Mouse (Mus musculus): ENCODE data around the gene Trim47. TPM values are rescaled to one million over a fixed set of nuclear protein-coding genes. Genes with fewer than 3 reads are reported as not detected.

Trim47 gene
- polyA plus RNA-seq, 1 experiment from 2014 or later = 76.1 TPM

DNA sequence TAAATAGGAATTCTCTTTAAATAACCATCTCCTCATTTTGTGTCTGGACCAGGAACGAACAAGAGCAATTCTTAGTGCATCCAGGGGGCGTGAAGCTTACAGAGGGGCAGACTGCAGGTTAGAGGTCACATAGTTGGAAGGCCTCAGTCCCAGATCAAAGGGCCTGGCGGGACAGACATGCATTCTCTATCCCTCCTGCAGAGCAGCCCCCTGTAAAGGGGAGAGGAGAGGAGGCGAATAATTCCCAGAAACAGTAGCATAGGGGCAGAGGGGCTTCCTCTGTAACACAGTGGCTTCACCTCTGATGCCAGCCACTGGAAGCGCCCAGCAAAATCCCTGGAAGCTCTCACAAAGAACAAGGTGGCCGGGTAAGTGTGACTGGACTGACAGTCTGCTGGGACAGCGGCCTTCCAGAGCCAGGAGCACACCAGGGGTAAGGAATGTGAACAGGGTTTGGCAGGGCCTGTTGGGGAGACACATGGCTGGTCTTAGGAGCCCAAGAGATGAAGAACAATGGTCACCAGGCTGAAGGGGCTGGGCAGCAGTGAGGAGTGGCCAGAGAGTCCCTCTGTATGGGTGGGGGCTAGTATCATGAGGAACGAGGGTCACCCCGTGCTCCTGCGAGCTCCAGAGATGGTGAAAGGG lies 48.2 kb downstream of the Trim47 start:
- POLR2A ChIA-PET = interaction anchor here (1.0 kb wide), 1 partner anchor 52 kb away, joined by 3 read pairs; the partner anchor contains the start of gene Trim65
- H3K27me3 ChIP-seq = no peaks in the 10 kb centered on the region
- ATAC-seq (no peak), DNase-seq (ENCODE audit: low read depth, low spot score) (no peak)
- in situ Hi-C loops (cut with MboI; ENCODE audit: low pct_unique_long_range_greater_than_20kb) = no loop called here
- TF ChIP-seq CTCF (IDR thresholded peaks at IDR 0.05) = no peak
- CTCF ChIA-PET = no interaction called here

DNA sequence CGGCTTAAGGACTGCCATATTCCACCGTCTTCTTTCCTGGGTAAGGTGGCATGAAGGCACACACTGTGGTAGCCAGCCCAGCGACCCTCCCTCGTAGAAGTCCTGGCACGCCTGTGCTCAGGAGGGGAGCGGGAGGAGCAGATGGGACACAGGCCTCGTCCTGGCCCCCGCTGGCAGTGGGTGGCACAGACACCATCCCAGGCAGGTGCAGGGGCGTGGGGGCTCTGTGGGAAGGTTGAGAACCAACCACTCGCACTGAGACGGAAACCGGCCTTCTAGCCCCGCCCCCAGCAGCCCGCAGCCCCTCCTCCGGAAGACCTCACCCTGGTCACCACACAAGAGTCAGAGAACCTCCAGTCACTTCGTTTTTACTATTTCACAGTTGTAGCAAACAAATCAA lies 48.8 kb downstream of the Trim47 start:
- H3K27me3 ChIP-seq = no peaks in the 10 kb centered on the region
- ChIA-PET POLR2A (interaction anchor here (0.7 kb wide), 1 partner anchor 8 kb away, joined by 3 read pairs; no protein-coding TSS in a partner anchor), CTCF (interaction anchor here (0.7 kb wide), 1 partner anchor 10 kb away, joined by 3 read pairs; no protein-coding TSS in a partner anchor)
- in situ Hi-C loops (cut with MboI; ENCODE audit: low pct_unique_long_range_greater_than_20kb) = no loop called here
- no peak for DNase-seq (ENCODE audit: low read depth, low spot score)
- TF ChIP-seq CTCF (IDR thresholded peaks at IDR 0.05) = no peak
- ATAC-seq = no peak

DNA sequence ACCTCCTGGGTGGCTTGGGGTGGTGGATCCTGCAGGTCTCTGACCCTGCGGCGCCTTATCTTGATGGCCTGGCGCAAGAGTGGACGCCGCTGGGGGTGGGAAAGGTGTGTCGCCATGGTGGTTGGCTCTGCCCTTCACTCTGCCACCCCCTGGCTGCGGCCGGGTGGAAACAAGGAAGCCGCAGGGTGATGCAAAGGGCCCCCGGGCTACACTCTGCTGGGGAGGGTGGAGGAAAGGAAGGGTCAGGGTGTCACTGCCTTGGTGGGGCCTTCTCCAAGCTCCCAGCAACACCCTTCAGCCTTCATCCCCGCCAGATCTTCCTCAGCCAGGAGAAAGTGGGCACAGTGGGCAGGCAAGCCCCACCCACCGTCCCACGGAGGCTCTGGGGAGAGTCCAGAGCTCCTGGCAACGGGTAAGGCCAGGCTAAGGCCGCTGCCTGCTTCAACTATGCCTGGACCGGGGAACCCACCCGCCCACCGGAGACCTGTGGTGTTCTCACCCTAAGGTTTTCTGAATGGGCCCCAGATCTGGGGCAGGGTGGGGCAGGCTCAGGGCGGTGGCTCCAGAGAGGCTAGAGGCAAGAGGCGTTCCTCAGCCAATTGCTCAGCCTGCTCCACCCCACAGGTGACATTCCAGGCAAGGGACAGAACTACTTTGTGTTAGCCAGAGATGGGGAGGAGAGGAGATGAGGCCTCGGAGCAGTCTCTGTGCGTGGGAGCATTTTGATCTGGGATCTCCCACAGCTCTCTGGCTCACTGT lies 49.4 kb downstream of the Trim47 start, which contains the start of gene Unc13d:
Gene Unc13d, minus strand, starts transcription at position 516 of the 759 bp plus-strand sequence.
- CTCF ChIA-PET = interaction anchor here (0.7 kb wide), 1 partner anchor 9 kb away, joined by 3 read pairs; no protein-coding TSS in a partner anchor
- in situ Hi-C loops (cut with MboI; ENCODE audit: low pct_unique_long_range_greater_than_20kb) = no loop called here
- POLR2A ChIA-PET = interaction anchor here (0.6 to 0.7 kb wide), 2 partner anchors 9 to 17 kb away, joined by 3 read pairs; no protein-coding TSS in a partner anchor
- H3K27me3 ChIP-seq = no peaks in the 10 kb centered on the region
- ATAC-seq = no peak
- no peak for TF ChIP-seq CTCF (IDR thresholded peaks at IDR 0.05)
- DNase-seq (ENCODE audit: low read depth, low spot score) = no peak

DNA sequence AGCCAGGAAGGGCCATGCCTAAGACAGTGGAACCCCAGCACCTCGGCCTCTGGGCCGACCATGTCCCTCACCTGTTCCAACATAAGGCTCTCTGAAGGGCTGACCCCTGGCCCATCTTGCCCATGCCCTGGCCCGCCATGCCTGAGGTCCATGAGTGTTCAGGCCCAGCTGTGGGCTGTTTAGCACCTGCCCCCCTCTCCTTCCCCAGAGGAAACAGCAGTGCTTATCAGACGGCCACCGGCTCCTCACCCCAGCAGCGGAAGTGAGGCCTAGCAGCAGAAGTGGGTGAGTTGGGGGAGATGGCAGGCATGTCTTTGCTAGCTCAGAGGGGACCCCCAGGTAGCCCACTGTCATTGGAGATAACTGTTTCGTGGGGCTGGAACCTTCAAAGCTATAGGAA lies 50.2 kb downstream of the Trim47 start:
- ChIA-PET CTCF (no interaction called here), POLR2A (interaction anchor here (0.6 kb wide), 1 partner anchor 16 kb away, joined by 3 read pairs; no protein-coding TSS in a partner anchor)
- DNase-seq (ENCODE audit: low read depth, low spot score) = no peak
- H3K27me3 ChIP-seq = no peaks in the 10 kb centered on the region
- in situ Hi-C loops (cut with MboI; ENCODE audit: low pct_unique_long_range_greater_than_20kb) = no loop called here
- no peak for TF ChIP-seq CTCF (IDR thresholded peaks at IDR 0.05)
- ATAC-seq = no peak

DNA sequence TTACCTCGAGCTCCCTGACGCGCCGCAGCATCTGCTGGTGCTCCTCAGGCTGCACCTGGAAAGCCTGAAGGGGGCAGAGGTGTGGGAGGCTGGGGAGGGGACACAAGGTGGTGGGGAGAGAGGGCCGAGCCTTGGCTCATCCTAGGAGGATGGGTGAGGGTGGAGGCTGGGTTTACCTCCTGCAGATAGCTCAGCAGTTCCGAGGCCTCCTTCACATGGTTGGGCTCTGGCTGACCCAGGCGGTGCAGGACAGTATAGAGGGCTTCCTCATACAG lies 50.8 kb downstream of the Trim47 start:
- CTCF ChIA-PET = no interaction called here
- in situ Hi-C loops (cut with MboI; ENCODE audit: low pct_unique_long_range_greater_than_20kb) = no loop called here
- ATAC-seq = no peak
- H3K27me3 ChIP-seq = no peaks in the 10 kb centered on the region
- POLR2A ChIA-PET = no interaction called here
- no peak for DNase-seq (ENCODE audit: low read depth, low spot score)
- no peak for TF ChIP-seq CTCF (IDR thresholded peaks at IDR 0.05)

DNA sequence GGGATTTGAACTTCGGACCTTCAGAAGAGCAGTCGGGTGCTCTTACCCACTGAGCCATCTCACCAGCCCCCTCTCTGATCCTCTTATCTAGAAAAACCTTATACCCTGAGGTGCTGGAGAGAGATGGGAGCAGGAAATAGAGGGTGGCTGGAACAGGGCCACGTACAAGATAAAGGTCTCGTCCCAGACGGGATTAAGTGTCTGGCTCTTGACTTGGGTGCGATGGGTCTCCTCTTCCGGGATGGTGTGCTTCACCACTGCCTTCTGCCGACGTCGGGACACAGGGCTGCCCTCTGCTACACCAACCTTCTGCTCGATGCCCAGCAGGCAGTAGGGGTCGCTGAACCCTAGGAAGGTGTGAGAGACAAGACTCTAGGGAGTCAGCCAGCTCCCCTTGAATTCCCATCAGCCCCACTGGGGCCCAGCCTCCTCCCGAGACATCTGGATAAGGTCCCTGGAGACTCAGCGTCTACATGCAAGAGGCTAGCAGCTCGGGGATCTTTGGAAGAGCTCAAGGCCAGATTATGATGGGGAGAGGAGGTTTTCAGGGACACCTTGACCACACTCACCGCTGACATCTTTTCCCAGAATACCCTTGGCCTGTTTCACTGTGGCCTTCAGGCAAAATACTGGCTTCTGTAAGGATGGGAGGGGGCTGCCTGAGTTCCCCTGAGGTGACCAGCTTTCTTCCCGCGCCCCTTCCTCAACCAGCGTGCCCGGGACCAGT lies 51.3 kb downstream of the Trim47 start:
- DNase-seq (ENCODE audit: low read depth, low spot score) (no peak), ATAC-seq (no peak)
- TF ChIP-seq CTCF (IDR thresholded peaks at IDR 0.05) = no peak
- in situ Hi-C loops (cut with MboI; ENCODE audit: low pct_unique_long_range_greater_than_20kb) = no loop called here
- H3K27me3 ChIP-seq = no peaks in the 10 kb centered on the region
- POLR2A ChIA-PET = no interaction called here
- CTCF ChIA-PET = interaction anchor here (1.3 kb wide), 1 partner anchor 9 kb away, joined by 4 read pairs; no protein-coding TSS in a partner anchor

DNA sequence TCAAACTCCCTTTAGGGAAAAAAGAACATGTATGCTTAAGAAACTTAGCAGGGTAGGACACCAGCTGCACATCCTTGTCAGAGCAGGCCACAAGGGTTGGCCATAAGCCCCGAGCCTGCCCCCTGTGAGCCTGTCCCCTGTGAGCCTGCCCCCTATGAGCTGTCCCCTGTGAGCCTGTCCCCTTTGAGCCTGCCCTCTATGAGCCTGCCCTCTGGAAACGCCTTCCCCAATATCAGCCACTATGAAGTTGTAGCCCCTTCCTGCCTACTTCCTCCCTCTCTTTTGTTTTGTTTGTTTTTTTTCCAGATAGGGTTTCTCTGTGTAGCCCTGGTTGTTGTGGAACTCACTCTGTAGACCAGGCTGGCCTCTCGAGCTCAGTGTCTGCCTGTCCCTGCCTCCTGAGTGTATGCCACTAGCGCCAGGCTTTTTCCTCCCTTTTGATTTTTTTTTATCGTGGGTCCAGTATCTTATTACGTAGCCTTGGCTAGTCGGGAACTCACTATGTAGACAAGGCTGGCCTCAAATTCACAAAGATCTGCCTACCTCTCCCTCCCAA lies 52.5 kb downstream of the Trim47 start:
- in situ Hi-C loops (cut with MboI; ENCODE audit: low pct_unique_long_range_greater_than_20kb) = no loop called here
- POLR2A ChIA-PET = no interaction called here
- H3K27me3 ChIP-seq = no peaks in the 10 kb centered on the region
- TF ChIP-seq CTCF (IDR thresholded peaks at IDR 0.05) = no peak
- DNase-seq (ENCODE audit: low read depth, low spot score) = no peak
- ATAC-seq = no peak
- CTCF ChIA-PET = interaction anchor here (1.3 kb wide), 1 partner anchor 10 kb away, joined by 4 read pairs; no protein-coding TSS in a partner anchor

DNA sequence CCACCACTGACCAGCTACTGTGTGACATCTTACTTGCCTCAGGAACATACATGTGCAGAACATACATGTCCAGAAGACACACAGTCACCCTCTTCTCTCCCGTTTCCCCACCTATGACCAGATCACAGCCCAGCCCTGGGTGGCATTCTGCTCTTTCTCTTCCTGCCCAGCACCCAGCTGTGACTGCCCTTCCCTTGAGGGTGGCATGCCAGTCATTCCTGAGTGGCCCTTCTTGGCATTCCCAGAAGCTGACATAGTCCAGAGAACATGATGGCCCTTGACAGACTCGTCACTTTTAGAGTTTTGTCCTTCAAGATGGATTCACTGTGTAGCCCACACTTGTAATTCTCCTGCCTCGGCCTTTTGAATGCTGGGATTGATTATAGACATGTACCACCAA lies 54.4 kb downstream of the Trim47 start:
- ATAC-seq (no peak), DNase-seq (ENCODE audit: low read depth, low spot score) (no peak)
- in situ Hi-C loops (cut with MboI; ENCODE audit: low pct_unique_long_range_greater_than_20kb) = no loop called here
- ChIA-PET CTCF (interaction anchor here (1.5 kb wide), 1 partner anchor 12 kb away, joined by 4 read pairs; no protein-coding TSS in a partner anchor), POLR2A (interaction anchor here (1.1 kb wide), 1 partner anchor 9 kb away, joined by 4 read pairs; no protein-coding TSS in a partner anchor)
- no peak for TF ChIP-seq CTCF (IDR thresholded peaks at IDR 0.05)
- no peaks in the 10 kb centered on the region for H3K27me3 ChIP-seq

DNA sequence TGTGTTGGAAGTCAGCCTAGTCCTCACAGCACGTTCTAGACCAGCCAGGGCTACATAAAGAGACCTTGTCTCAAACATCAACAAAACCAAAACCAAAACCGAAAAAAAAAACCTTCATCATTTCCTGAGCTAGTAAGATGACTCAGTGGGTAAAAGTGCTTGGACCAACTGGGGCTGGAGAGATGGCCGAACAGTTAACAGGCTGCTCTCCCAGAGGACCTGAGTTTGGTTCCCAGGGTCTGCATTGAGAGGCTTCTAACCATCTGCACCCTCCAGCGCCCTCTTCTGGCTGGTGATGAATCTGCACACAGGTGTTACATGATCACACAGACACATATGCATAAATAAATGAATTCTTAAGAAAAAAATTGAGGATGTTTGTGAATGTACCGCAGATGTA lies 55.5 kb downstream of the Trim47 start:
- CTCF ChIA-PET = interaction anchor here (1.5 kb wide), 1 partner anchor 13 kb away, joined by 4 read pairs; no protein-coding TSS in a partner anchor
- ATAC-seq (no peak), DNase-seq (ENCODE audit: low read depth, low spot score) (no peak)
- POLR2A ChIA-PET = no interaction called here
- in situ Hi-C loops (cut with MboI; ENCODE audit: low pct_unique_long_range_greater_than_20kb) = no loop called here
- H3K27me3 ChIP-seq = no peaks in the 10 kb centered on the region
- TF ChIP-seq CTCF (IDR thresholded peaks at IDR 0.05) = no peak

DNA sequence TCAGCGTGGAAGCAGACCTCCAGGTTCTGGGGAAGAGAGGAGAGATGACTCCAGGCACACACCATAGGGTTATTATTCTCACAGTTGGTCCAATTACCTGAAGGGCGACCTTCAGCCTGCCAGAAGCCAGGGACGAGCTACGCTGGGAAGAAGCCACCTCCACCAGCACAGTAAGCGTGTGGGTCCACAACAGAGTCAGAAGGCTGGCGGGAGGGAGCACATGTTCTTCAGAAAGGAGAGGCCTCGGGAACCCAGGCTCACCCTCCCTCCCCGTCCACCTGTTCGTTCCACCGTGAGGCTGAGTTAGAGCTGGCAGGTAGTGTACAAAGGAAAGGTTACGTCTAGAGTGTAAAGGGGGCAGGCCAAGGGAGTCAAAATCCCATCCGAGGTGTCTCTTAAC lies 61.7 kb downstream of the Trim47 start:
- POLR2A ChIA-PET = interaction anchor here (0.7 kb wide), 1 partner anchor 43 kb away, joined by 3 read pairs; no protein-coding TSS in a partner anchor
- in situ Hi-C loops (cut with MboI; ENCODE audit: low pct_unique_long_range_greater_than_20kb) = no loop called here
- DNase-seq (ENCODE audit: low read depth, low spot score) (no peak), ATAC-seq (no peak)
- CTCF ChIA-PET = no interaction called here
- TF ChIP-seq CTCF (IDR thresholded peaks at IDR 0.05) = no peak
- no peaks in the 10 kb centered on the region for H3K27me3 ChIP-seq

Data from Patski (cell line).